Mouse (Mus musculus) B cell, adult 67 days (primary cell): ENCODE measurements around the gene Actn2. TPM values are rescaled to one million over a fixed set of nuclear protein-coding genes. Genes with fewer than 3 reads are reported as not detected.

Source experiments
- total RNA-seq, 2 experiments: library from RNA; stranded (reverse); gene quantifications; 4 replicates each; pipeline ENCODE4 v1.2.4; 2023

Actn2 gene
- under 1 TPM in 1 of 2 experiments, not detected in 1; 0.41 TPM for total RNA-seq

GRCm38 (mm10) chr13:12340183-12340975 lies at the start of gene Actn2:
Actn2 (minus strand) TSS chr13:12340760.

GRCm38 (mm10) chr13:12257391-12258380 lies 82.9 kb downstream of the Actn2 start, which contains the start of gene Mtr:
Mtr (minus strand) TSS chr13:12258113.

Other genes starting within 250 kb of the Actn2 start
- gene Ryr2, start 233.8 kb downstream of the Actn2 start, total RNA-seq, result 1 to 10 TPM; 4.7 TPM
- gene Mtr, start 82.6 kb downstream of the Actn2 start, total RNA-seq, result 10 to 100 TPM; 42.6 TPM
- 10 to 100 TPM; 76.7 to 93.5 TPM for gene Heatr1, start 54.3 kb upstream of the Actn2 start, total RNA-seq
- gene Lgals8, start 124.2 kb upstream of the Actn2 start, total RNA-seq, result 100 to 1,000 TPM; 172 to 179 TPM
- 10 to 100 TPM; 26.0 to 28.6 TPM for gene Edaradd, start 179.7 kb upstream of the Actn2 start, total RNA-seq
- gene Ero1lb, start 225.1 kb upstream of the Actn2 start, total RNA-seq, result 100 to 1,000 TPM; 112 to 116 TPM